Mouse (Mus musculus) gastrocnemius, adult 18-20 months (tissue): Measurements from ENCODE around the gene Tcf7l1. TPM values are rescaled to one million over a fixed set of nuclear protein-coding genes. Genes with fewer than 3 reads are reported as not detected.

Source experiments
- DNase-seq: peaks from one replicate; pipeline ENCODE4 v3.0.0; 2021; ENCODE audit warnings: low spot score
- total RNA-seq, 2 experiments: library from RNA; stranded (reverse); gene quantifications; 2 replicates each; pipeline ENCODE4 v1.2.3; 2021

The Tcf7l1 gene
- total RNA-seq, 2 experiments from 2014 or later = 4.3 to 5.3 TPM

DNA sequence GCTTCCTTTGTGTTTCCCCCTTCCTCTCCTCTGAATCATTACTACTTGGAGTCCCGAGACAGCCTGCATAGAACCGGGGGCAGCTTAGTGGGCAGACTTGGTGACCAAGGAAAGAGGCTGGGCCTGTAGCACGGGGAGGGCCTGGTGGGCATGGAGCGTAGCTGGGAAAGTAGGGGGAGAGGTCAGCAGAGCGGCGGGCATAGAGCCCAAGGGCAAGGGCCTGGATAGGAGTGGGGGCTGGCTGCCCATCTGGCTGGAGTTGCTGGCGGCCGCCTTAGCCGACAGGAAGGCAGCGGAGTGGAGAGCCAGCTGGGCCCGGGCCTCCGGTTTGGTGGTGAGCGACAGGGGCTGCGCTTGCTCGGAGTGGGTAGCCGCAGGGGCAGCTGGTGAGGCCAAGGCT lies 161.8 kb downstream of the Tcf7l1 start:
- no peak for DNase-seq

DNA sequence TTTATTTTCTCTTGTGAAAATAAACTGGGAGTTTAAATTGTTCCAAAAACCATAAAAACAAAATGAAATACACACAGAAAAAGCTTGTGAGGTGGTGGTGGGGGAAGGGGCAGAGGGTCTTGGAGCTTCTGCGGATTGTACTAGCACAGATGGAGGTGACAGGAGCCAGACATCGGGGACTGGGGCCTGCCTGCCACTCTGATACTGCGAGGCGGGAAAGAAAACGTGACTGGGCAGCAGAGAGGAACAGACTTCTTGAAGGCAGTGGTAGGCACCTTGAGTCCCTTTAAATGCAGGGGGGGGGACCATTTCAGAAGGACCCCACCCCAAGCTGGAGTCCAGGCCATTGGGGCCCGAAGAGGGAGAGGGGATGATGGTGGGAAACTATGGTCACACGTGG lies 162.7 kb downstream of the Tcf7l1 start:
- no peak for DNase-seq

DNA sequence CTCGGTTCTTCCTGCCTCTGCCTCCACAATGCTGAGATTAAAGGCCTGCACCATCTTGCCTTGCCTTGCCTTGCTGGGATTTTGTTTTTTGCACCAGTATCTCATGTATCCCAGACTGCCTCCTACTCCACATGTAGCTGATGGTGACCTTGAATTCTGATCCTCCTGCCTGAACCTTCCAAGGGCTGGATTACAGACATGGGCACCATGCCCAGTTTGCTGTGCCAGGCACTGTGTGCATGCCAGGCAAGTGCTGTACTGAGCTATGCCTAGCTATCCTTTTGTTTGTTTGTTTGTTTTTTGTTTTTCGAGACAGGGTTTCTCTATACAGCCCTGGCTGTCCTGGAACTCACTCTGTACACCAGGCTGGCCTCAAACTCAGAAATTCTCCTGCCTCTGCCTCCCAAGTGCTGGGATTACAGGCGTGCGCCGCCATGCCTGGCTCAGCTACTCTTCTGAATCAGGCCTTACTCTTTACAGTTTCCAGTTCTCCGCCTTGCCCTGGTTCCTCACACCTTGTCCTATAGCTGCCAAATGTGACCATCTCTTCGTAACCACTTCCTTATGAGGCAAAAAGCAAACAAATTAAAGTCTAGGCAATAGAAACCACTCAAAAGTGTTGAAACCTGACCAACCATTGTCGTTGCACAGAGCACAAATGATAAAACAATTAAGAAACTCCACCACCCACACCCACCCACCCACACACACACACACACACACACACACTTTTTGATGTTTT lies 165.2 kb downstream of the Tcf7l1 start:
- peak; percentile 77 for DNase-seq

DNA sequence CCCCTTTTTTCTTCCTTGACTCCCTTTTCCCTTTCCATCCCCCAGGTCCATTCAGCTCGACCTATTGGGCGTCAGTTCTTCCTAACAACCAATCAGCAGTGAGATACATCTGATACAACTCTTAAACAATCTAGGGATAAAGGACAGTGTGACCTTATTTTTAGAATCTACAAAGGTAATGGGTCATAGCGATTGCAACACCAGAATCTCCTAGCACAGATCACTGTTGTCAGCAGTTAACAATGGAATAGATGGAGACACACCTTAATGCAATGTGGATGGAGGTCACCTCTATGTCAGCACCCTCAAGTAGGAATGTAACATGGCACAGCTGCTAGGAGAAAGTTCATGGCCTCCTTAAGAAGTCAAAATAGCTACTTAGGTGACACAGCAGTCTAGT lies 166.1 kb downstream of the Tcf7l1 start:
- DNase-seq = no peak

DNA sequence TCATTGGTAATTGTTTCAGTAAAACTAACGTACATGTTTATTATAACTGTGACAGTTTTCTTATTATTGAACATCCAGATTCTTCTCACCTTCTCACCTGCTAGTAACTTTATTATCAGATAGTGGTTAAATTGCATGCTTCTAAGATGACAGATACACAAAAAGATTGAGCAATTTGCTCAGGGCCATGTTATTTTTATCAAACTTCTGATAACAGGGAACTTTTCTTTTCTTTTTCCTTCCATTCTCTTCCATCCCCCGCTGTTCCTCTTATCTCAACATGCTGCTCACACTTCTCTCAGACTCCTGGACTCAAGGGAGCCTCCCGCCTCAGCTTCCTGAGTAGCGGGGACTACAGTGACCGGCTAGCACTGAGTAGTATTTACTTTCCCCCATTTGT lies 168.1 kb downstream of the Tcf7l1 start:
- DNase-seq = no peak

DNA sequence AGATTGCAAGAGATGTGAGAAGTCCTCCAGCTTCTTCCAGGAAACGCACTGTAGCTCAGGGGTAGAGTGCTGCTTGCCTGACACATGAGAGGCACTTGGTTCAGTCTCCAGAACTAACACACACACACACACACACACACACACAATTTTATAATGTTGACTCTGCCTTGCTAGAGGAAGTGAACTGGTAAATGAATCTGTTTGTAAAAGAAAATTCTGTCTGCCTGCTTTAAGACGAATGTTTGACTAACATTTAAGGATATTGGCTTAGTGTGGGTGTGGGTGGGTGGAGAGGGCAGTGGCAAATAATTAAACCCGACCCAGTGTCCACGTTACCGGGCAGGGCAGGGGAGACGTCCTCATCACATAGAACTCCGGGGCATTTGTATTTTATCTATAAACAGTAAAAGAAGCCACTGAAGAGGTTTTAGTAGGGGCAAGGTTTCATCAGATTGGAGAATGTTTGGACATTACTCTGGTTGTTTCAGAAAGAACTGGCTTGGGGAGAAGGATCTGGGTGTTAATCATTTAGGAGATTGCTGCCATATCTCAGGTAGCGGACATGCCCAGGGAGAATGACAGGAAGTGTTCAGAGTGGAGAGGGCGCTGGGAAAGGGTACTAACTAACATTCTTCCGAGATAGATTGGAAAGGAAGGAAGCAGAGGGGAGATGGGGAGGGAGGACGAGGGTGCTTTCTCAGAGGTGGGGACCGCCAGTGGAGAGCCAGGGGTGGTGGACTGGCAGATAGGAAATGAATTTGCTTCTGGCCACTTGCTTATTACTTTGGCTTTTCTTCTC lies 169.1 kb downstream of the Tcf7l1 start:
- DNase-seq = no peak

DNA sequence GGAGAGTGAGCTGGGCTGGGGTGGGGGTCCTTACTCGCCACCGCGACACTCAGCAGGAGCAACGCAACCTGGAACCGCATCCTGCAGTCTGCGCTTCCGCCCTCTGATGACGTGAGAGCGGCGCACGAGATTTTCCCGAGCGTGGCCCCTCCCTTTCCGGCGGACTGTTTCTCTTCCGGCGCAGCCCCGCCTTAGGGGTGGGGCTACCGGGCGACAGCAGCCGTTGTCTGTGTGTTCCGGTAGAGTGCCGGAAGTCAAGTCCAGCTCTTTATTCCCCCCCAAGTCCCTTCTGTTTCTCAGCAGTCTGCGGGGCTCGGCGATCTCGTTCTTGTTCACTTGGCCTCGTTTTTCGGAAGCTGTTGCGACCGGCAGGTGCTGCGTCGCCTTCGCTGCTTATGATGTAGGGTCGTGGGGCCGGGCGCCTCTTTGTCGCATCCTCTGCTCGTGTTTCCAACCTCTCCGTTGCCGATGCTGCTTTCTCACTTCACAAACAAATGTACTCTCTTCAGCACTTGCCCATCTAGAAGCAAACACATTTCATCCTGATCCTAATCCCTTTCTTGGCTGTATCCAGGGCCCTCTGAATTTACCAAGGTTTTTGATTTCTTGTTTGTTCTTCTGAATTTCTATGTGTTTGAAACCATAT lies 172.3 kb downstream of the Tcf7l1 start, which contains the start of gene Tgoln1:
Tgoln1 (minus strand) TSS at position 358 of the 646 bp plus-strand sequence.
- DNase-seq = peak; percentile 95

DNA sequence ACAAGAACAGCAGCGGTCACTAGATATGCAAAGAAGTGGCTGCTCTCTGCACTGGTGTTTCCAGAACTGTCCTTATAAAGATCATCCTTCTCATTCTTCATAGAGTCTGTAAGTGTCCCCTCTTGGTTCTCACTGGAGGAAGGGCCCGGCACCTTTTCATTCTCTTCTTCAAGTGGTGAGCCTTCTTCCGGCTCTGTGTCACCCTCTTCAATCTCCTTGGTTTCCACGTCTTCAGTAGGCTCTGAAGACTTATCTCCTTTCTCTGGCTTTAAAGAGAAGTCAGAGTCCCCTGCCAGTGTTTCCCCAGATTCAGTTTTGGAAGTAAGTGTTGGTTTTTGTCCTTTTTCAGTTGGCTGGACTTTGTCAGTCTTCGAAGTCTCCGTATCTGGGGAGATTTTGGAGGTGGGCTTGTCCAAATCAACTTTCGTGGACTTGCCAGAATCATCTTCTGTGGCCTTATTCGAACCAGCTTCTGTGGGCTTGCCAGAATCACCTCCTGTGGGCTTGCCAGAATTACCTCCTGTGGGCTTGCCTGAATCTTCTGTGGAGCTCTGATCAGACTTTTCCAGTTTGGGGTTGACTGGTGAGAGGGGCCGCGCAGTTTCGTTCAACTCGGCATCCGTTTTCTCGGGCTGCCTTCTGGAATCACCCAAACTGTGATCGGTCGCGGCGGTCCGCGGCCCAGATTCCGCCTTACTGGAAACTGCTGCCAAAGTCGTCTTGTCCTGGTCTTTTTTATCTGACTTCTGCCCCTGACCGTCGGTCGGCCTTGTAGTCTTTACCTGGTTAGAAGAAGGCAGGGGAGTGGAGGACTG lies 173.3 kb downstream of the Tcf7l1 start:
- no peak for DNase-seq

DNA sequence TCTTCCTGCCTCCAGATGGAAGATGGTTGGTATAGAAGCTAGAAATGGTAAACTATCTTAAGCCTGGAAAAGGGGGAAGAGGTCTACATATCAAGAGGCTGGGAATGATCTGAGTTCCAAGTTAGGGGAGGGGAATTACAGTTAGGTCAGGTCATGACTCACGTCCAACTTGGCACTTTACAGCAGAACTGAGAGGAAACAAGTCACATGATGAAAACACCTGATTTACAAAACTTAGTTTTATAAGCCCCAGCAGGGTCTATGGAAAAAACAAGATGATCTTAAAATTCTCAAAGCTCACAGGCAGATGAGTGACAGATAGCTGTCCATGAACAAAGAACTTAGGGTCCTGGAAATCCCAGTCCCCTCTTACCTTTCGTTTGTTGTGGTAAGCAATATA lies 173.9 kb downstream of the Tcf7l1 start:
- DNase-seq = no peak

DNA sequence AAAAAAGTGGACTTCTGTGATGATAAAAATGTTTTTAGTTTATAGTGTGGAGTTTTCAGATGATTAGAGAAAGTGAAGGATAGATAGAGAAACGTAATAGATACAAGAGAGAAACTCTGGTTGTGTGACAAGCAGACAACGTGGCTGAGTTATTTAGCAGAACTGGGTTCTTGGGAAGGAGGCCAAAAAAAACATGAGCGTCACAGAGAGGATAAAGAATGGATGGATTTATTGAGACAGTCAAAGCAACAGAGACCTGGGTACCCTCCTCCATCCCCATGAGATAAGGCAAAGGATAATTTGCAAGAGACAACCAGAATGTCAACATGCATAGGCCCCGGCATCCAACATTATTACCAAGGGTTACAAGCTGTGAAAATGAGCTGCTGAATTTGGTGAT lies 178.8 kb downstream of the Tcf7l1 start:
- DNase-seq = no peak

DNA sequence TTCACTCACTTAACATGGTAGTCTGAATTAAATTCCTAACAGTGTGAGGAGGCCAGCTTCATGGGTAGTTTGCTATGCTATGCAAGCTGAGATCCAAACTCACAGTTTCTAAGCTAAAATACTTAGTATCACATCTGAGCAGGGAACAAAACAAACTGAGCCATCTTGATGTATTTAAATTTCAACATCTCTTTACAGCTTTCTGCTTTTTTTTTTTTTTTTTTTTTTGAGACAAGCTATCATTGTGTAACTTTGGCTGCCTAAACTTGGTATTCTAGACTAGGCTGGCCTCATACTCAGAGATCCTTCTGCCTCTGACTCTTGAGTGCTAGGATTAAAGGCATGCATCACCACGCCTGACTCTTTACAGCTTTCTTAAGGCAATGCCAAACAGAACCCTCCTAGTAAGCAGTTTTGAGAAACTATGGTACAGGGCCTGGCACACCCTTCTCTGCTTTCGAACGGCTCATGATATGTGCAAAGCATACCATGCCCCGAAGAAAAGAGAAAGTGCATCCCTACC lies 180.3 kb downstream of the Tcf7l1 start:
- DNase-seq = no peak

DNA sequence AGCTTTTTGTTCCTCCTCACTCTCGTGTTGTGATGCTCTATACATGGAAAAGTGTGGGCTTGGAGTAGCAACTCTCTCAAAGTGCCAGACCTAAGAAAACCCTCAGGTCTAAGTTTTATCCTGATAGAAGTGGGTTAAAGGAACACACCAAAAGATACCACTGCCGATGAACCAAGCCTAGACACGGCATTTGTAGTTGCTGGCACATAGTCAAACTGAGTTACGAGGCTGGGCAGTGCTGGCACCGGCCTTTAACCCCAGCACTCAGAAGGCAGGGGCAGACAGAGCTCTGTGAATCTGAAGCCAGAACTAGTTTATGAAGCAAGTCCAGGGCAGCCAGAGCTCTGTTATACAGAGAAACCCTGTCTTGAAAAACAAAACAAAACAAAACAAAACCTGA lies 181.4 kb downstream of the Tcf7l1 start:
- no peak for DNase-seq

DNA sequence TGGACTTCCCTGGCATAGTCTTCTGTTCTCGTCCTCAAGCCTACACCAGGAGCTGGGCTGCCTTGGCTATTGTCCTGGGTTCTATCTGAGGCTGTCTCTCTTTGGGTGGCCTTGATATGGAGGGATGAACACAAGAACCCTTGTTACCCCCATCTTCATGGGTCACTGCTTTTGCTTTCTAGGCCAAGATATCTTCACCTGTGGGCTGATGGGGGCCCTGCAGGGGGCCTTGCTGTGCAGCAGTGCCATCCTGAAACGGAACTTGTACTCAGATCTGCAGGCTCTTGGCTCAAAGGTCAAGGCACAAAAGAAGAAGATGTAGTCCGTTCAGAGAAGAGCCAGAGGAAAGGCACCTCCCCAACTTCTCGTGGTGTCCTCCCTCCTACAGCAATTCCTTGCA lies 182.0 kb downstream of the Tcf7l1 start:
- no peak for DNase-seq

DNA sequence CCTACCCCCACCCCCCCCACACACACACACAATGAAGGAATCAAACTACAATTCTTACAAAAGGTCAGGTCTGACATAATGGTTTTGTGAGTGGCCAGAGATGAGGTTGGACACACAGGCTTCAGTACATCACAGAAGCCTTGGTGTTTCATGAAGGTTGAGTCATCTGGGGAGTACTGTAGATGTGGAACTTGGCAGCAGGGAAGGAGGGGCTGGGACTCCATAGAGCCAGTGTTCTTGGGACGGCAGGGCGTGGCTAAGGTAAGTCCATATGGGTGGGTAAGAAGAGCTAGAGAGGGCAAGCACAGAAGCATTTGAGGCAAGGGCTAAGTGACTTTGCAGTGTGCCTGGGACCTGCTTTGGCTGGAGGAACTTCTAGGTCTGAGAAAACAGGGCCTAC lies 185.0 kb downstream of the Tcf7l1 start:
- DNase-seq = no peak

DNA sequence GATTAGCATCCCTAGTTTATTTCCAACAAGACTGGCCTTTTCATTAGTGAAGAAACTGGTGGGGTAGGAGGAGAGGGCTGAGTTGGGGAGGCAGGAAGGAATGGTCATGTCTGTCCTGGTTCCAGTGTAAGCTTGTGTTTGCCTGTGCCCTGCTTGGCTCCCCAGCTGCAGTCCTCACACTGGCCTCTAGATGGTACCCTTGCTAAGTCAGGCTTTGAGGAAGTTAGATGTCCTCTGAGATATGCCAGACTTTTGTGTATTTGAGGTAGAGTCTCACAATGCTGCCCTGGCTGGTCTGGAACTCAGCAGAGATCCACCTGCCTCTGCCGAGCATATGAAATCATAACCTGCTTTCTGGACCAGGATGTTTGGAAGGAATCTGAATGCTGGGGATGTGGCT lies 187.3 kb downstream of the Tcf7l1 start:
- DNase-seq = peak; percentile 84

DNA sequence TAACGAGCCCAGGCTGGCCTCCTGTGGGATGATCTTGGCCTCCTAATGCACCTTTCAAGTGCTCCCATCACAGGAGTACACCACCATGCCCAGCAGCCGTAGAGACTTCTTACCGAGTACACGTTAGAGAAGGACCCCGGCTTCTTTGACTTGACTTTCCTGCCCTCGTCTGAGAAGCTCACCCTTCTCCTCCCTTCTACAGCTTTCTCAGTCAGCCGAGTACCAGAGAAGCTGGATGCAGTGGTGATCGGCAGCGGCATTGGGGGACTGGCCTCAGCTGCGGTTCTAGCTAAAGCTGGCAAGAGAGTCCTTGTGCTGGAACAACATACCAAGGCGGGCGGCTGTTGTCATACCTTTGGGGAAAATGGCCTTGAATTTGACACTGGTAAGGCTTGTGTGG lies 188.3 kb downstream of the Tcf7l1 start:
- DNase-seq = no peak

DNA sequence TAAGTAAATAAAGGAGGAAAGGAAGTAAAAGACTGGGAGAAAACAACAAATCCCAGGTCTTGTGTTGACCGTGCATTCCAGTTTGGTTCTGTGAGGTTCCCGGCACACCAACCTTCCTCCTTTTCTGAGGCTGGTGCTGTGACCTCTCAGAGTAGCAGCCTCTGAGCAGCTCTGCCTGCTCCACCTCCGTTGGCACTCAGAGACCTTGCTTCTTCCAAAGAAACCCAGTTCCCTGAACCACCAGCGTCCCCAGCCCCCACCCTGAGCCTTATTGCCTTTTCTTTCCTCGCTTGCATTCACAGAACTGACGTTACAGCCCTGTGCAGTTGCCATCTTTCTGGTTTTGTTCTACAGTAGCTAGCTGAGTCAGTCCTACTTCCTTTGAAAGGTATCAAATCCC lies 188.8 kb downstream of the Tcf7l1 start:
- no peak for DNase-seq

DNA sequence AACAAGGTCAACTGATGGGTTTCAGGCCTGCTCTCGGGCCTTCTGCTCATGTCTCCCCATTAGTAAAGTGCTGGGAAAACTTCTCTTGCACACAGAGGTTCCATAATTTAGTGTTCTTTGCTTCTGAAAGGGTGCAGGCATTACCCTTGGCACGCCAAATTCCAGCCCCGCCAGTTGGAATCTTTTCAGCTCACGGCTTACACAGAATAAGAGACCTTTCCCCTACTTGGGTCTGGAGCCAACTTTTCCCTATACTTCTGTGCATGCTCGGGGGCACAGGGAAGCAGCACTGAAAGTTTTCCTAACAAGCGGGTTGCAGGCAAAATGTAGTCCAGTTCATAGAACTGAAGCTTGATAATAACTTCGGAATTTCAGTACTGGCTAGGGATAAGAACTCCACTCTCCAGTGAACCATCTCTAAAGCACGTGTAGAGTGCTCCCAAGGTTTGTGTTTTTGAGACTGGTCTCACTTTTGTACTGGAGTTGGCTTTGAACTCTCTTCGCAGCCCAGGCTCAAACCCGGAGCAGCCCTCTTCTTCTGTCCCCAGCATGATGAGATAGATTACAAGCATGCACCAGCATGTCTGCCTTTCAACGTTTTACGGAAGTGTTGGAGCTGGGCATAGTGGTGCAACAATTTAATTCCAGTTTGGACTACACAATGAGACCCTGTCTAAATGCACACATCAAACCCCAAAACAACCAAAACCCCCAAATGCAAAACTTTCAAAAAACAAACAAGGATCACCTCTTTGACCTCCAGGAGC lies 190.1 kb downstream of the Tcf7l1 start:
- DNase-seq = peak; percentile 50

DNA sequence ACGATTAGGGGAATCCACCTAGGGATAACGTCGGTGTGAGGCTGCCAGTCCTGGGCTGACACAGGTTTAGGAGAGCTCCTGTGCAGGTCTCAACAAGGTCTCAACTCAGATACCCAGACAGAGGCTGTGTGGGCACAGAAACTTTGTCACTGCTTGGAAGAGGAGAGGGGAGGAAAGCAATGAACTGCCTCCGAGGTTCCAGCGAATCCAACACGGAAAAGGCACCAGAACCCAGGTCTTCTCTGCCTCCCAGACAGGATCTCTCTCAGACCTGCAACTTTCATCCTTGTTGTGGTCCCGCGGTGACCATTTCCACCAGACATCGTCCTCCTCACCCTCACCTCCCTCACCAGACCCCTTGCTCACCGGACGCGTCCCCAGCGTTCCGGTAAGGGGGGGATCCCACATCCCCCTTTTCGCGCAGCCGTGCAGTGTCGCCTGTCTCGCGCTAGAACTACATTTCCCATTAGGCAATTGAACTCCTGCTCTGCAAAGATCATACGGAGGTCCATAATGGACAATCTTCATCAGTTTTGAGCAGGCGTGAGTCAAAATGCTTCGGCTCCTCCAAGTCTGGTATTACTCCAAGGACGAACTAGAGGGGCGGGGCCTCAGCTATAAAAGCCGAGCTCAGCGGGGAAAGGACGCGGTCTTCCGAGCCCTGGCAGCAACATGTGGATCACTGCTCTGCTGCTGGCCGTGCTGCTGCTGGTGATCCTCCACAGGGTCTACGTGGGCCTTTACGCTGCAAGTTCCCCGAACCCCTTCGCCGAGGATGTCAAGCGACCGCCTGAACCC lies 190.9 kb downstream of the Tcf7l1 start, which contains the start of the genes Elmod3 and Retsat:
Elmod3 (minus strand) TSS at position 458 of the 798 bp plus-strand sequence.
Retsat (plus strand) TSS at position 520 of the 798 bp plus-strand sequence.
- peak; percentile 98 for DNase-seq
